Mouse (Mus musculus) spleen, adult 12 weeks (tissue): ENCODE measurements around the gene Zfp239.

Experiments
- DNase-seq: peaks from one replicate; pipeline ENCODE4 v3.0.0; 2022; ENCODE audit warnings: low spot score

Zfp239 gene

DNA sequence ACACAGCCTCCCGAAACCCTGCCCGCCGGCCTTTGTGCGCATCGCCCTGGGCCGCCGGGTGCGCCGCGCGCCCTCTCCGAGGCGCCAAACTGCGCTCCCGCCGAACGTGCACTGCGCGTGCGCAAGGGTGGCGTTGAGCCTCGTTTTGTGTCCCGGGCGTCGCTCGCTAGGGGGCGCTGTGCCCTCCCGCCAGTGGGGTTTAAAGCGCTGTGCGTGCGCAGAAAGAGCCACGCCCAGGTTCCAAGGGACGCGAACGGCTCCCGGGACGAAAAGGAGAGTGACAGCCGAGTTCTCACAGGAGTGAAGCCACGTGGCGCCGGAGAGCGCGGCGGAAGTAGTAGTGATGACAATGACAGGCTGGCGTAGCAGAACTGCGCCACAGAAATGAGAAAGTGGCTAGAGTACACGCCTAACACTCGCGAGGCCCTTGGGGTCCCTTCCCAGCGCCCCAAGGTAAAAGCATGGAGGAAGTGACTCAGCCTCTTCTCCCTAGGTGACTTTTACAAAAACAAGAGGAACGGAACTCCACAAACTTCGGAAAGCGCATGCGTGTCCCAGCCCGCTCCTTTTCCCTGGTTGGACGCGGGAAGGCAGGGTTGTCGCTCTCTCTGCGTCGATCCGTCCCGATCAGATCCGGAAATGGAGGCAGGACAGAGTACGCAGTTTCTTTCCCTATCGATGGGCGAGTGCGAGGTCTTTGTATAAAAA lies 17.7 kb downstream of the Zfp239 start:
- peak; percentile 100 for DNase-seq

DNA sequence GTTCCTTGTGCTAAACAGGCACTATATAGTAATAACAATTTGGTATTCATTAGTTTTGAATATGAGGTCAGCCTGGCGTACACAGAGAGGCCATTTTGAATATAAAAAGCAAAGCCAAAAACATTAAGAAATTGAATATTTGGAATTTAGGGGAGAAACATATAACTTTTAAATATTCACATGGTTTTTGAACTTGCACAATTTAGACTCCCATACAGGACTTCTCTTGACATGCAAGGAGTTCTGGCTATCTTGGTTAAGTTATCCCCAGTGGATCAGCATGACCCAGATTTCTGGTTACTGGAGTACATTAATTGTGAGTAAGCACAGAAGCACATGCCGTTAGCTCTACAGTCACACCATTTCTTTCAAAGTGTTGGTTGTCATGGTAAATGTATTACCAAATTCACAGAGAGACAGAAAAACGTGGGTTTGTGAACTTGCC lies 18.5 kb downstream of the Zfp239 start:
- no peak for DNase-seq

DNA sequence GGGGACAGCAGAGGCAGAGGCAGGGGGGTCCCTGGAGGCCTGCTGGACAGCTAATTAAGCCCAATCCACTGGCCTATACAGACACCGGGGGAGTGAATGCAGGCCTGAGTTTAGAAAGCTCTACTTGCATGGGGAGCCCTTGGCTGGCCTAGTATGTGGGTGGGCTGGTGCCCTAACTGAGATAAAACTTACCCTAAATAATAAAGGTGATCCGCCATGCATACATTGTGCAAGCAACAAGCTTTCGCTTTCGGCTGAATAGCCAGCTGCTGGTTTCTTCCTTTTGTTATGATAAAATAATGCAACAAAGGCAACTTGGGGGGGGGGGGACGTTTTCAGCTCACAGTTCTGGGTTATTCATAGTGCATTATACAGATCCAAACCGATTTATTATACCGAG lies 19.3 kb downstream of the Zfp239 start:
- DNase-seq, result no peak

DNA sequence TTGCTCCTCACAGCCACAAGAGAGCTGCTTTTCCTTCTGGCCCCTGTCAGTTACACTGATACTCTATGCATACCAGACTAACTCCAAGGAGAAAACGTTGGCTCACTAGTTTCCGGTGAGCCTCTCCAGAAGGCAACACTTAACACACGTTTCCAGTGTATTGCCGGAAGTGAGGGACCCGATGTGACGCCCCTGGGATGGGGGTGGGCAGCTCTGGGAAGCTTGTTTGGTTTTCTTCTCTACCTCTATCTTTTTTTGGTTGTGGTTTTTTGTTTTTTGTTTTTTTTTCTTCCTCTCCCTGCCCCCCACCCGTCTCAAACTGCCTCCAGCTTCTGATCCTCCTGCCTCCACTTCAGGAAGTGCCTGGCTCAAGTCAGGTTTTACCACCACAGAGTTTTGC lies 20.1 kb downstream of the Zfp239 start:
- DNase-seq, result no peak

DNA sequence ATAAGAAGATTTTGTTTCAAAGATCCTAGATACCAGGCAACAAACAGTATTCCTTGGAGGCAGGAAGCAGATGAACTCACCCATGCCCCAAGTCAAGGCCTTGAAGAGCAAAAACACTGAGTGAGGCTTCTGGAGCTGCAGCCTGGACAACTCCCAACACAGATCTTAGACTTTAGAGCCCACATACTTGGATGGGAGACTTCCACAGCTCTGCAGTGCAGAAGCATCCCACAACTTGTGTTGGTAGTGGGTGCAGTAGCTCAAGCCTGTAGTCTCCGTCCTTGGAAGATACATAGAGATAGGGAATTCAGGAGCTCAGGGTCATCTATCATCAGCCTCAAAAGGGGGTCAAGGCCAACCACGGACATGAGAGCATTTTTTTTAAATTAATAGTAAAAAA lies 24.0 kb downstream of the Zfp239 start:
- no peak for DNase-seq

DNA sequence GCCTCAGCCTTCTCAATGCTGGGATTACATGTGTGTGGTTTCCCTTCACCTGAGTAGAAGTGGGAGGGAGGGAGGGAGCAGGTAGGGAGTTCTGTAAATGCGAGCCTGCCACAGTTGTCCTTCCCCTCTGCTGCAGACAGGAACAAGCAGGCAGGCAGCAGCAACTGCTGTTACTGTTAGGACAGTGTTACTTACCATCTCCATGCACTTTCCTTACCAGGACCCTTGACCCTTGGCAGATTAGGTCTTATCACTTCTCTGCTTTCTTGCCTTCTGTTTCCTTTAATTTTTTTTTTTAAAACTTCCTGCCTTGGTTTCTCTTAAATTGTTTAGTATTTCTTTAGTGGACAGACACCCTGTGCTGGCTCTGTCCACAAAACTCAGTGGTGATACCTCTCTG lies 26.1 kb downstream of the Zfp239 start:
- DNase-seq, result no peak

DNA sequence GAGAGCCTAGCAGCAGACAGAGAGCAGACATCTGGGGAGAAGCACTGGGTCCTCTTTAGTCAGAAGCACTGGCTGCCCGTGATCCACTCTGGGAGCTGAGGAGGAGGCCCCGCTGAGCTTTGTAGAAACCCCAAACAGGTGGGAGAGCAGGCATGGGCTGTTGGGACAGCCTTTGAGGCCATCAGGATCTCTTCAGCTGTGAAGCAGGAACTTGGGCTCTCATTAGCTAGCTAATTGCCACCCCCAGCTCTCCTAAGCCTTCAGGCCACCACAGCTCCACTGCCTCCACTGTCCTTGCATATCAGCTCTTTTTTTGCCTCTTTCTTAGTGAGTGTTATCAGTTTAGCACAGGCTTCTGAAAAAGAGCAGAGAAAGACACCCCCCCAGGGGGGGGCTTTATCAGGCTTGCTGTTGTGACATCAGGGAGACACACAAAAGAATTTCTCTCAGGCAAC lies 26.8 kb downstream of the Zfp239 start:
- peak; percentile 43 for DNase-seq

DNA sequence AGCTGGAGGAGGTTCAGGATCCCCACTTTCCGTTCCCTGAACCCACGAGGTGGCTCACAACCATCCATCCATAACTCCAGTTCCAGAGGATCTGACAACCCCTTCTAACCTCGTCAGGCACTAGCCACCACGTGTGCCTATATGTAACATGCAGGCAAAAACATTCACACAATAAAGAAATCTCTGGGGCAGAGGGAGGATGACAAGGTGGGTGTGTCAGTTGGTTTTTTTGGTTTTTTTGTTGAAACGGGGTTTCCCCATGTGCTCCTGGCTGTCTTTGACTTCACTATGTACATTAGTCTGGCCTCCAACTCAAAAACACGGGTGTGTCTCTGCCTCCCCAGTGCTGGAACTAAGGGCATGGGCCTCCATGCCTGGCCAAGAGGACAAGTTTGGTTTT lies 28.4 kb downstream of the Zfp239 start:
- no peak for DNase-seq

DNA sequence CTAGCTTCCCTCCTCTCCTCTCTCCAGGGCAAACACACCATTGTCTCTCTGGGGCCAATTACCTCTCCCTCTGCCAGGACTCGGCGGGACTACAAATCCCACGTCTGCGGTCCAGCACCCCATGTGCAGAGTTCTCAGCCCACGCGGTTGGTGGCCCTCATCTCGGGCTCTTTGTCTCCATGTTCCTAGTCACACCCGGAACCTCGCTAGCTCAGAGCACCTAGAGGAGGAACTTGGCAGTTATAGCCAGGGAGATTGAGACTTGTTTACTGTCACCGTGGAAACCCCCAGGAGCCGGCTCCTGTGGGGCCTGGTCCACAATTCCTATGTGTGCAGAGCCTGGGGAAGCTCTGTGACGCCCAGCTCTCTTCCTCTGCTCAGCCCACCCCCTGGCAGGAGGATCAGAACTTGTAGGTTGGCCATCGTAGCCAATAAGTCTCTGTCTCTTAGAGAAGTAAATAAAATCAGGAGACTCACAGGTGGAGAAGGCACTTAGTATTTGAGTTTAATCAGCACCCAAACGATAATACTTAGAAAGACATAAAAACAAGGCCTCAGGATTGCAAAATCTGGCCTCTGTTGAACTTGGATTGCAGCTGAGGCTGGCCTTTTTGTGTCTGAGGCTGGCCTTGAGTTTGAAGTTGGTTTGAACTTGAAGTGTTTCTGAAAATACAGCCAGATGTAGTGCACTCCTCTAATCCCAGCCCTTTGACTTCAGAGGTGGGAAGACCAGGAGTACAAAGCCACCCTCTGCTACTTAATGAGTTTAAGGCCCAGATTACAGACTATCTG lies 29.7 kb downstream of the Zfp239 start:
- DNase-seq, result no peak

DNA sequence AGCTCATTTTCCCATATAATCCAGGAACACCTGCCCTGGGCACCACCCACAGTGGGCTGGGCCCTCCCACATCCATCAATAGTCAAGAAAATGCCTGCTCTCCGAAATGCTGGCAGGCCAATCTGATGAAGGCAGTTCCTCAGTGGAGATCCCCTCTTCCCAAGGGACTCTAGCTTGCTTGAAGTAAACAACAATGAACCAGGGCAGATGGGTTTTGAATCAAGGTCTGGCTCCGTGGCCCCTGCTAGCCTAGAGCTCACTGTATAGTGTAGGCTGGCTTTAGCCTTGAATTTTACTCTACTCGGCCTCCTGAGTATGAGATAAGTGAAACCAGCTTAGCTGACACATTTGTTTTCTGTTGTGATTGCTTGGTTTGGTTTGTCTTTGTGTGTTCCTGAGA lies 30.5 kb downstream of the Zfp239 start:
- no peak for DNase-seq

DNA sequence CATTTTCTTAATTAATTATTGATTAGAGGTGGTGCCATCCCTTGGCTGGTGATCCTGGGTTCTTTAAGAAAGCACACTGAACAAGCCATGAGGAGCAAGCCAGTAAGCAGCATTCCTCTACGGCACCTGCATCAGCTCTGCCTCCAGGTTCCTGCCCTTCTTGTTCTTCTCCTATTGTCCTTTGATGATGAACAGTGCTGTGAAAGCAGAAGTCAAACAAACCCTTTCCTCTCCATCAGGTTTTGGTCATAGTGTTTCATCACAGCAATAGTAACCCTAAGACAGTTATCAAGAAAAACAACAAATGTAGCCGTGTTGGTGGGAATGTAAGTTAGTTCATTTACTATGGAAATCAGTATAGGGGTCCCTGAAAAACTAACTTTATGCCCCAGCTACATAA lies 31.5 kb downstream of the Zfp239 start:
- no peak for DNase-seq

DNA sequence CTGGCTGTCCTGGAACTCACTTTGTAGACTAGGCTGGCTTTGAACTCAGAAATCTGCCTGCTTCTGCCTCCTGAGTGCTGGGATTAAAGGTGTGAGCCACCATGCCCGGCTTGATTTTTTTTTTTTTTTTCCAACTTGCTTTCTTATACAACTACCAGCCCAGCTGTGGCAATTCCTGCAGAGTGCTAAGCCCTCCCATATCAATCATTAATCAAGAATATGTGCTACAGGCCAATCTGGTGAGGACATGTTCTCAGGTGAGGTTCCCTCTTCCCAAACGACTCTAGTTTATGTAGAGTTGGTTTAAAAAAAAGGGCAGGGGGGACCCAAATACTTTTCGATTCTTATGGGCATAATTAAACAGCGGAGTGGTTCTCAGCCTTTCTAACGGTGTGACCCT lies 35.9 kb downstream of the Zfp239 start:
- DNase-seq, result no peak

DNA sequence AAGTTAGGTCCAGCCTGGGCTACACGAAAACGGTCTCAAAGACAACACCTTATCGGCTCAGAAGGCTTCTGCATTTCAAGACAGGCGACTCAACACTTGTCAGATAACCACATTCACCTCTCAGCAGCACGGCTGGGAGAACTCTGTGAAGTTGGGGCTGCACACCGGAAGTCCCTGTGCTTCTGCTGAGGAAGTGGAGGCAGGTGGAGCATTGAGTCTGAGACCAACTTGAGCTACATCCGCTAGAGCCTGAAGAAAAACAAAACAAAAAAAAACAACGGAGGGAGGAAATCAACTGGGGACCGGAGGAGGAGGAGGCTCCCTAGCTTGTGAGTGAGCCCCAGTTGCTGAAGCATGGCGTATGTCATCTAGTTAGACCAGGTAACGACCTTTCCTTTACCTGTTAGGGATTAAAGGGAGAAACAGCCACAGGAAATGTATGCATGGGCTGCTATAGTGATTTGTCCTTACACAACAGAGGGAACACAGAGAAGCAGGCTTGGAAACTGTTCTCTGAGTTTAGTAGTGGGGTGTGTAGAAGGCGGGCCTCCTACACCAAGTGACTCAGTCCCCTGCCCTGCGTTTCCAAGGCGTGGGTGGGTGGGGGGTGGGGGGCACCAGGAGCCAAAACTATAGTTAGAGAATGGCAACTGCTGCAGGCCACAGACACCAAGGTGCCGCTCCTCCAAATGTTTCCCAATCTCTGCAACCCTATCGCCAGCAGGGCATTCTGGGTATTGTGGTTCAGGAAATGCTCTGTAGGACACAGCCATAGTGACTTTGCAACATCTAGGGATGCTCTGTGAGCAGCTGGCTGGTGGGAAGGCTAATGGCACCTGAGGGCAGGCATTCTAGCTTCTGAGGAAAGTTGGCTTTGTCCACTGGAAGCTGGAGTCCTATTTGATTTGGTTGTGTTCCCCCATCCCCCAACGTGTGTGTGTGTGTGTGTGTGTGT lies 38.5 kb downstream of the Zfp239 start, which contains the start of gene Hnrnpf:
TSS of gene Hnrnpf (plus strand) at position 199 of the 955 bp plus-strand sequence.
- no peak for DNase-seq

DNA sequence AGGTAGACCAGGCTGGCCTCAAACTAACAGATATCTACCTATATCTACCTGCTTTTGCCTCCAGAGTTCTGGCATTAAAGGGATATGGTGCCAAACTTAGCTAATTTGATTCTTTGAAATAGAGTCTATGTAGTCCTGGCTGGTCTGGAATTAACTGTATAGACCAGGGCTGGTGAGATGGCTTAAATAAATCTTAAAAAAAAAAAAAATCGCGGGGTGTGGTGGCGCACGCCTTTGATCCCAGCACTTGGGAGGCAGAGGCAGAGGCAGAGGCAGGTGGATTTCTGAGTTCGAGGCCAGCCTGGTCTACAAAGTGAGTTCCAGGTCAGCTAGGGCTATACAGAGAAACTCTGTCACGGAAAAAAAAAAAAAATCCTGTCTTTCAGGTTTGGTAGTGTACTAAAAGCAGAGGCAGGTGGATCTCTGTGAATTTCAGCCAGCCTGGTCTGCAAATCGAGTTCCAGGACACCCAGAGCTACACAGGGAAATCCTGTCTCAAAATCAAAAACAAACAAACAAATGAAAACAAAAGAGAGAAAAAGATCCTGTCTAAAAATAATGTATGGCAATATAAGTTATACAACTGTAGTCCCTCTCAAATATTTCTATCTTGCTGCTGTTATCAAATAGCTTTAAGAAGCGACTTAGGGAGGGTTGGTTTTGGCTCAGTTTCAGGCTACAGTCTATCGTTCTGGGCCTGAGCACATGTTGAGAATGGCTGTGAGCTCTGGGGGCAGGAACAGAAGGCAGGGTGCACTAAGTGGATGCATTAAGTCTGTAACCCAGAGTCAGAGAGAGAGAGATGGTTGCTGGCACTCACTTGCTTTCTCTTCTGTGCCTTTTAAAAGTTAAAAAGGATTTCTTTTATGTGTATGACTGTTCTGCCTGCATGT lies 39.9 kb downstream of the Zfp239 start:
- no peak for DNase-seq

DNA sequence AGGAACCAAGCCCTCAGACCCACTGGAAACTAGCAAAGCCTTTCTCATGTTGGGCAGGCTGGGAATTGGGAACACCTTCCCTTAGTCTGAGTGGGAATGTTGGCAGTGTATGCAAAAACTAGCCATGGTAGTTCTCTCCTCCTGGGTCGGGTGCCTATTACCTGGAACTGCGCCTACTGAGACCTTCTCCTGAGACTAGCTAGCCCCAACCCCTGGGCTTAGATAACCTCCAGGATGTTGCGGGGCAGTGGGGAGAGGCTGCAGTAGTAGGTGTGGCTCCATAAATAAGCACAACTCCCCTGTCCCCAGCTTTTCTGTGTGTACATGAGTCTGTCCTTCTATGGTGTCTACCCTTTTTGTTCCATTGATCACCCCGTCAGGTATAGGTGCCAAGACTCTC lies 40.7 kb downstream of the Zfp239 start:
- no peak for DNase-seq

DNA sequence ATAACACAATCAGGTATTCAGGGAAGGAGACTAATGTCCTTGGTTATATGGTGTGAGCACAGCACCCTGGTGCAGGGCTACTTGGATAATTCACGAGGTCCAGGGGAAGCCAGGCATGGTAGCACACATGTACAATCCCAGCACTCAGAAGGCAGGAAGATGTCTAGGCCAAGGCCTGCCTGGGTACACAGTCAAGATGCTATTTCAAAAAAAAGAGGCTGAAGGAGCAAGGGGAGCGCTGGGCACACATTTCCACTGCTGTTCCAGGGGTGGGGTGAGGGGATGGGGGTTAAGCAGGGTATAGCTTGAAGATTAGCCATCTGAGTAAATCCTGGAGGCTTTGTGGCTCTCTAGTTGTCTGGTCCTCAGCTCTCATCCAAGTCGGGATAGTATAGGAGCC lies 41.9 kb downstream of the Zfp239 start:
- no peak for DNase-seq

DNA sequence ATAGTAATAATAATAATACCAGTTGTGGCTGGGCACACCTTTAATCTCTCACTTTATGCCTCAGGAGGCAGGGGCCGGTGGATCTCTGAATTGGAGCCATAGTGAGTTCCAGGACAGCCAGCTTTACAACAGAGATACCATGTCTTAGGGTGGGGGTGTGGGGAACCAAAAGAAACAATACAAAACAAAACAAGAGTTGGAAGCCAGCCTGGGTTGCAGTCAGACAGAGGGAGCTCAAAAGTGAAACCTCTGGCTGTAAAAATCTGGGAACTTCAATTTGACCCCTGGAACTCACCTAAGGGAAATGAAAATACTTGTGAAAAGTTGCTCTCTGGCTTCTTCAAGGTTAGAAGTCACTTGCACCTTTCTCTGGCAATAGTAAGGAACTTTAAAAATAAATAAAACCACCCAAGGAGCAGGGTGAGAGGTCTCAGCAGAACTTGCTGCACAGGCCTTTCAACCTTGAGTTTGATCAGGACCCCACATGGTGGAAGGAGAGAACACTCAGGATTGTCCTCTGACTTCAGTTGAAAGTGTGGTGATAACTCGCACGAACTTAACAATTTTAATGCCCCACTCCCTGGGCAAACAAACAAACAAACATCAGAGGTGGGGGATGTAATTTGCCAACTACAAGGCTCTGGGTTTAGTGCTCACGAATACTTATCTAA lies 43.5 kb downstream of the Zfp239 start:
- no peak for DNase-seq

DNA sequence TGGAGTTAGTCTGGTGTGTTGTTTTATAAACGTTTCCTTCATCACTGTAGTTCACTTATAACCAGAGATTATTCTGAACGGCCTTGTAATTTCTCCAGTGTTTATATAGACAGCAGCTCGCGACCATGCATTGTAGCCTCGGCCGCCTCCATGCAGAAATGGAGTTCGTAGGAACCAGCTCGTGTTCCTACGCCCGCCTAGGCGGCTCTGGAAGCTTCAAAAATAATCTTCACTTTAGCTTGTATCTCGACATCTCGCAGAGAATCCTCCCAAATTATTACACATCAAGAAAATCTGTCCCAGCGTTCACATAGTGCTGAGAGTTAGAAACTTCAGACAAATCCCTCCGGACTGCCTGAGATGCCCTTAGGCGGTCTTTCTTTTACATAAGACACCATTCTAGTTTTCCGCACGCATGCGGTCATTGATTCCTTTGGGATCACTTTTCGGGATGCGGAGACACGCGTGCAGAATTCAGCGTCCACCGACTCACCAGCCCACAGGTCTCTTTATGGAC lies 44.2 kb downstream of the Zfp239 start:
- no peak for DNase-seq

DNA sequence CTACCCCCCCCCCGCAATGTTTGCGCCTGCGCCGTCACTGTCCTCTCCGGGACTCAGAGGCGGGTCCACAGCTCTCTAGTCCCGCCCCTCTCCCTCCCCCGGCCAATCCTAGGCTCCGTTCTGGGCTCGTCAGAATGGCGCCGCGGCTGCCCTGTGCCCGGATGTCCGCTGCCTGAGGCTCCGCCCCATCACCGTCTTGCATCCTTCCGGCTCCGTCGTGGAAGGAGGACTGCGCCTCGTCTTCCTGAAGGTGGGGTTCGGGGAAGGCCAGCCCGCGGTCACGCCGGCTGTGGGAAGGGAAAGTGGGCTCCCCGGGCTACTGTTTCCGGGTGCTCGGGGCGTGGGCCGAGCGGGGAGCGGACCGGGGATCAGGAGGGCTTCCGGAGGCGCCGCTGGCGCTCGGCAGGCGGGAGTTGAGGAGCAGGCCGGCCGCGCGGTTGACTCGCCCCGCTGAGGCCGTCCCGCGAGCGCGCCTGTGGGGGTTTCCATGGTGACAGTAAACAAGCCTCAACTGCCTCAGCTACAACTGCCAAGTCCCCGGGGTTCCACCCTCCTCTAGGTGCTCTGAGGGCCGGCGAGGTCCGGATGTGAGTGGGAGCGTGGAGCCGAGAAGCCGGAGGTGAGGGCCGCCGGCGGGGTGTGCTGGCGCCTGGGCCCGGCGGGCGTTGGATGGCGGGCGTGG lies 44.8 kb downstream of the Zfp239 start:
- DNase-seq, result peak; percentile 93
